Mouse (Mus musculus) forebrain, postnatal 0 days (tissue): Measurements from ENCODE around the gene 1700011L22Rik. TPM values are rescaled to one million over a fixed set of nuclear protein-coding genes. Genes with fewer than 3 reads are reported as not detected.

ENCODE experiments used
- ATAC-seq: fragments of 200-750 bp; cut with Nextera tagmentation; 2 replicates; pipeline ENCODE4 v1.8.0; 2017; ENCODE audit warnings: mild to moderate bottlenecking, moderate library complexity
- DNase-seq: peaks from one replicate; pipeline ENCODE4 v3.0.0-alpha.2; 2015
- H3K27ac ChIP-seq: fragments of 300-500 bp; sonication (generic); 2 replicates; pipeline ENCODE4 v1.5.1; 2014; ENCODE audit warnings: low read depth, mild to moderate bottlenecking, antibody characterized with exemption, low read length, moderate library complexity, mixed read lengths
- H3K27me3 ChIP-seq: fragments of 300-500 bp; sonication (generic); 2 replicates; pipeline ENCODE4 v1.6.1; 2014; ENCODE audit warnings: mild to moderate bottlenecking, low read length, mixed read lengths; ENCODE audit not compliant: insufficient read depth
- H3K36me3 ChIP-seq: fragments of 300-500 bp; sonication (generic); 2 replicates; pipeline ENCODE4 v1.6.1; 2014; ENCODE audit warnings: mild to moderate bottlenecking, moderate library complexity; ENCODE audit not compliant: insufficient read depth
- H3K4me1 ChIP-seq: fragments of 300-500 bp; sonication (generic); 2 replicates; pipeline ENCODE4 v1.6.1; 2014; ENCODE audit warnings: antibody characterized with exemption; ENCODE audit not compliant: insufficient read depth
- H3K4me2 ChIP-seq: fragments of 300-500 bp; sonication (generic); 2 replicates; pipeline ENCODE4 v1.6.1; 2014; ENCODE audit warnings: low read depth, mild to moderate bottlenecking, moderate library complexity
- H3K4me3 ChIP-seq: fragments of 300-500 bp; sonication (generic); 2 replicates; pipeline ENCODE4 v1.5.1; 2014; ENCODE audit warnings: low read depth, low read length, mixed read lengths
- H3K9ac ChIP-seq: fragments of 300-500 bp; sonication (generic); 2 replicates; pipeline ENCODE4 v1.6.1; 2014; ENCODE audit warnings: mild to moderate bottlenecking
- H3K9me3 ChIP-seq: fragments of 300-500 bp; sonication (generic); 2 replicates; pipeline ENCODE4 v1.6.1; 2016; ENCODE audit warnings: low read length
- CTCF ChIP-seq: sonication (generic); IDR thresholded peaks from 2 replicates; pipeline ENCODE4 v1.5.1; 2016; ENCODE audit warnings: antibody characterized with exemption, control low read depth, low read depth
- WGBS: fragments of 180-500 bp; shearing (Covaris S2); extraction: QIAGEN DNeasy Blood & Tissue Kit; methylation state at CpG from one replicate; pipeline ENCODE4 v1.1.7; 2014; 5-methylcytosine and 5-hydroxymethylcytosine counted together
- polyA plus RNA-seq: library from polyadenylated mRNA; unstranded; fragments of >200 nt; fragmentation: Nextera tagmentation; extraction: Ambion mirVana; gene quantifications from 2 replicates; pipeline ENCODE4 v1.2.1, GENCODE M21; 2015
- total RNA-seq: library from RNA; depleted of rRNA; stranded (reverse); fragments of >200 nt; gene quantifications from 2 replicates; pipeline ENCODE4 v1.2.3, GENCODE M21; 2014; rRNA removed

1700011L22Rik gene
- total and polyA plus RNA-seq, 2 experiments from 2014 or later, result not detected

- Histone ChIP-seq H3K36me3 (no peaks in the 10 kb centered on the region; the same call in 1 of the 2 replicates), H3K27me3 (no peaks in the 10 kb centered on the region), H3K9me3 (no peaks in the 10 kb centered on the region), H3K4me3 (no peak overlapping the region), H3K4me2 (no peak overlapping the region), H3K27ac (no peak overlapping the region), H3K4me1 (peaks cover 13% of the 10 kb centered on the region; the same call in 1 of the 2 replicates), H3K9ac (no peak overlapping the region)
- ATAC-seq (peak; percentile 73), DNase-seq (peak; percentile 65)
- no peak for TF ChIP-seq CTCF
- WGBS, result 36% methylated on average over 10 of the region's 10 CpGs
Measured at GRCm38 (mm10) chr8:79162533-79163308, 85.6 kb downstream of the 1700011L22Rik start.

GRCm38 (mm10) chr8:79161172-79161778, 87.1 kb downstream of the 1700011L22Rik start:
- H3K9ac ChIP-seq, result no peak overlapping the region
- H3K4me2 ChIP-seq, result no peak overlapping the region
- peaks cover 13% of the 10 kb centered on the region; the same call in 1 of the 2 replicates for H3K4me1 ChIP-seq
- ATAC-seq (no peak), DNase-seq (no peak)
- no peak overlapping the region for H3K27ac ChIP-seq
- no peak overlapping the region for H3K4me3 ChIP-seq
- H3K9me3 ChIP-seq, result no peaks in the 10 kb centered on the region
- H3K27me3 ChIP-seq, result no peaks in the 10 kb centered on the region
- no peak for TF ChIP-seq CTCF
- WGBS, result 92% methylated on average over 4 of the region's 4 CpGs
- H3K36me3 ChIP-seq, result peaks cover 5% of the 10 kb centered on the region; the same call in 1 of the 2 replicates

Other genes starting within 250 kb of the 1700011L22Rik start
- 22.5 and 23.3 TPM in 2 replicates for gene Zfp827, start 220.1 kb downstream of the 1700011L22Rik start, total RNA-seq
- 4.5 and 6.1 TPM in 2 replicates for gene Zfp827, start 220.1 kb downstream of the 1700011L22Rik start, polyA plus RNA-seq
- gene Mmaa, start 46.4 kb upstream of the 1700011L22Rik start, total RNA-seq, result 10.6 and 11.1 TPM in 2 replicates
- 14.0 and 14.9 TPM in 2 replicates for gene Mmaa, start 46.4 kb upstream of the 1700011L22Rik start, polyA plus RNA-seq
- 62.6 and 80.1 TPM in 2 replicates for gene Smad1, start 150.9 kb upstream of the 1700011L22Rik start, total RNA-seq
- gene Smad1, start 150.9 kb upstream of the 1700011L22Rik start, polyA plus RNA-seq, result 49.7 and 57.1 TPM in 2 replicates